Mouse (Mus musculus) liver (tissue): ENCODE measurements around the gene Man2a1.

Experiments
- DNase-seq: peaks from one replicate; pipeline ENCODE4 v3.0.0-alpha.2; 2020; ENCODE audit warnings: mixed read lengths

The Man2a1 gene

DNA sequence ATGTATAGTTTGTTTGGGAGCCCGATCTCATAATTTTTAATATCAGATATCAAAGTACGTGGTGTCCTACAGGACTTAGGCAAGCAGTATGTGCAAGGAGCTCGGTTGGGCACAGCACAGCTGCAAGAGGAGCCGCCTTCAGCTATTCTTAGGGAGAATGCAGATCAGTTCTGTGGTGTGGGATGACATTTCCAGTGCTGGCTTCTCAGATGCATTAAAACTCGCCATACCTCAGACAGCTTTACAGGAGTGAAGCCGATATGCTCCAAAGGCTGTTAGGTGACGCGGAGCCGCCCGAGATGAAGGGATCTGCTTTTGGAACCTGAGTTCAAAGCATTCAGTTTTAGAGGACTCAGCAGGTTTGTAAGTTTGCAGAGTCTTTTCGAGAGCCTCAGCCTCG is 30.0 kb downstream of the Man2a1 start:
- DNase-seq: no peak

DNA sequence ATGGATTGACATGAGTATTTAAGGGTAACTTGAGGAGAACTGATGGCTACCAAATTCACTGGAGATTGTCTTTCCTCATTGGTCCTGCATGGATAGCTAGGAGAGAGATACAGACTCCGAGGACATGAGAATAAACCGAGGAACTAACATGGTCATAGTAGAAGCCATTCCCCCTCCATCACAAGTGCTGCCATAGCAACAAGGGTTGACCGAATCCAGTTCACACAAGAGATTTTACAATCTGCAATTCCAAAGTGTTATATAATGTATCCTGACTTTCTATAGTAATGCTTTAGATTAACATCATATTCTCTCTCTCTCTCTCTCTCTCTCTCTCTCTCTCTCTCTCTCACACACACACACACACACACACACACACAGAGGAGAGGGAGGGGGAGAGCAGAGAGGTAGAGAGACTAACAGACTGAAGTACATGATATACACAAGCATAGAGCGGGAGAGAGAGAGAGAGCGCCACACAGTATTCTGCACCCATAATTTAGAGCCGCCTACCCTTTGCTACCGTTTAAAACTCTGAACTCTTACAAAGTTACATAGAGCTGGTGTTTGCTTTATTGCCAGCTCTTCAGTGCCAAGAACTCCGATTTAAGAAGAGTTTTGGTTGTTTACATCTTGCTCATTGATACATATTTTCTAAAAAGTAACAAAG is 37.5 kb downstream of the Man2a1 start:
- DNase-seq: no peak

DNA sequence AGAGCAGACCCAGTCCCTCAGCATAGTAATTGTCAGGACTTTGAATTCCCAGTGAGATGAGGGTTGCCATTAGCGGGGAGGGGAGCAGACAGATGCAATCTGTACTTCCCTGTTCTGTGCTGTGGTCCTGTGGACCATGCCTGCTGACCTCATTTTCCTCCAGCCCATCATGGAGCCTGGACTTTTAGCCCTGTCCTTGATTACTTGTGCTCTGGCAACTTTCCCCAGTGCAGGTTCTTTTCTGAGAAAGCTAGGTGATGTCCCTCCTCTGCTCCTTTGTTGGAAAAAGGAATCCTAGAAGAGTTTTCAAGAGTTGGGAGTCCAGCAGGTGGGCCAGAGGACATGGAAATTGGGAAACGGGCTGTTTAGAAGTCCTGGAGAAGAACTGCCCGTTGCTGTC is 40.8 kb downstream of the Man2a1 start:
- no peak for DNase-seq

DNA sequence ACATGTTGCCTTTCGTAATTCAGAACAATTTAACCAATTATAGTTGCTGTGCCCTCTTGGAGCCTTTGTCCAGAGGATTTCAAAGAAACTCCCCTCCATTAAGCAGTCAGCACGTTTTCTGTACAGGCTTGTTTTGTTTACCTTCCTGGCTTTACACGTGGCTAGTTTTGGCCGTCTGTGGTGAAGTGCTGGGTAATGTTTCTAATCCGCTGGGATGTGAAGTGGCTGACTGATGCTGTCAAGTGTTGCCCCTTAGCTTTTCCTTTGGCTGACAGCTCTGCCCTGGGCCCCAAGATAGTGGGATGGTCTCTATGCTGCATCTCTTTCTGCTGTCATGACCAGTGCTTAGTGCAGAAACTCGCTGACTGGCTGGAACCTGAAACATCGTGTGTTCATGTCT is 43.1 kb downstream of the Man2a1 start:
- DNase-seq: no peak

DNA sequence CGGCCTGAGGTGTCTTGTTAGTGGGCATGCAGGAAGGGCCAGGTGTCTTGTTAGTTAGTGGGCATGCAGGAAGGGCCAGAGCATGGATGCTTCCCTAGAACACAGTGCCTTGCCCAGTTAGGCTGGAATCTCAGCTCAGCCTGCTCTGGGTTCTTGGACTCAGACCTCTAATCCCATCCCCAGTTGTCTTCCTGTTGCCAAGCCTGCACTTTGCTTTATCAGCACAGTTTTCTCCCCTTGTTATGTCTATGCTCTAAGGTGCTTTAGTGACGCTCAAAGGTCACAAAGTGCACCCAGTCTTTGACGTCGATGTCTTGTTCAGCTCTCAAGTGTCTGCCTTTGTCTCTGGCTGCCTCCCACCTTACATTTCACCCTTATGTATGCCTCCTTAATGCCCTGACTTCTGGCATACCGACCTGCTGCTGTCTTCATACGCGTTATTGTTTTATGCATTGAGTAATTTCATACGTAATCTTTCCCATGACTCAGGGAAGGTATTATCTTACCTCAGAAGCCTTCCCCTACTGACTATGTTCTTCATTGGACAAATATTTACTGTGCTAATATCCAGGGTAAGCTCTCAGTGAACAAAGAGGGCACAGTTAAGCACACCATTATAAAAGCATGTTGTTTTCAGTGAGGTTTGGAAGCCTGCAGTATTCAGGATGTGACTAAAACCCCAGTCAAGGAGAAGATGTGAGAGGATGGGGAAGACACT is 44.5 kb downstream of the Man2a1 start:
- no peak for DNase-seq

DNA sequence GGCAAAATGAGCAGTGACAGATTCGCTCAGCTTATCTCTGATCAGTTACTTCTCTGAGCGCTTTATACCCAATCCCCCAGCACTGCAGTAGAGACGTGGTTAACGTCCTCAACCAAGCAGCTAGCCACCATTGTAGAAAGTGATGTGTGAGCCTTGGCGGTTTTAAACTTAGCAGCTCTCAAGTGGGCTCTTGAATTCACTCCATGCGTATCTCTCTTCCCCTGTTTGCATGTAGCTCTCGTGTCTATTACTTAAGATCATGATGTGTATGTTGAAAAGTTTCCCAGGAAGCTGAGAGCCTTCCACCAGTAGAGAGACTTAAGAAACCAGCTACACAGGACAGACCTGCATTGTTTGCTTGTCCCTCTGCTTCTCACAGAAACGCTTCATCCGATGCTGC is 46.9 kb downstream of the Man2a1 start:
- DNase-seq: no peak

DNA sequence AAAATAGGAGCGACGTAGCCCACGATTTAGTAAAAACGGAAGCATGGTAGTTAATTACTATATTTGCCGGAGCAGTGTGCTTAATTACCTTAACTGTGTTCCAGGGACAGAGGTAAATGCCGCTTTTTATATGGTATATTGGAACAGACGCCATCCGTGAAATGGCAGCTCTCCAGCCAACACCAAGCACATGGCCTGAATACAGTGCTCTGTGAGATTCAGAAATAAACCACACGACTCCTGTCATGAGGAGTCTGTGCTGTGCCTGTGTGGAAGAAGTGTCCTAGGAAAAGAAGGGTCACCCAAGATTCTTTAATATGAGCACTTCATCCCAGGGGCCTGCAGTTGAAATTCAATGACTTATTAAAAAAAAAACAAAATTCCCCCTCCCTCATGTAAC is 50.2 kb downstream of the Man2a1 start:
- DNase-seq: no peak

DNA sequence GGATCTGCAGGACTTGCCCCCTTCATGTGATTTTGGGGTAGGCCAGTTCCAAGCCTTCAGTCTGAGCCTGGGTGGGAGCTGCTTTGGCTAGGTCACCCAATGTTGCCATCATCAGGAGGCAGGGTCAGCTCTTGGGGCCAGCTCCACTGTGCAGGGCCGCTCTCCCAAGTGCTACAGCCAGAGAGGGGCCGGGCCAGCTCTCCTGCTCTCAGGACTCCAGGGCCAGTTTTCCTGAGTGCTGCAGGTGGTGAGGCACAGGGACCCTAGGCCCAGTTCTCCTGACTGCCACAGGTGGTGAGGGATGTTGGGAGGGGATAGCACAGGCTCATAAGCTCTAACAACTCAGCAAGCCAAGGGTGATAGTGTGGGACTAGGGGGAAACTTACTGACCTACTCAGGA is 53.1 kb downstream of the Man2a1 start:
- DNase-seq: no peak

DNA sequence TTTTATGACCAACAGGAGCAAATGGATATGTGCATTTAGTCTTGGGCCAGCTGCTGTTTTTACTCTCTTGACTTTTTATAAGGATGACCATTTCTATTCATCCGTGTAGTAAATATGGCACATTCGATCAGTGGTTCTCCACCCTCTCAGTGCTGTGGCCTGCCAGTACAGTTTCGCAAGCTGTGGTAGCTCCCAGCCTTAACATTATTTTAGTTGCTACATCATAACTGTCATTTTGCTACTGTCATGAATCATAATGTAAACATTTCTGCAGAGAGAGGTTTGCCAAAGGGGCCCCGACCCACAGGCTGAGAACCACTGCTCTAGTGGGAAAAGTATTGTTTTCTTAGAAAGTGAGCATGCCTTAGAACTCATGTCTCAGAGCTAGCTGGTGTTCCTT is 59.1 kb downstream of the Man2a1 start:
- no peak for DNase-seq

DNA sequence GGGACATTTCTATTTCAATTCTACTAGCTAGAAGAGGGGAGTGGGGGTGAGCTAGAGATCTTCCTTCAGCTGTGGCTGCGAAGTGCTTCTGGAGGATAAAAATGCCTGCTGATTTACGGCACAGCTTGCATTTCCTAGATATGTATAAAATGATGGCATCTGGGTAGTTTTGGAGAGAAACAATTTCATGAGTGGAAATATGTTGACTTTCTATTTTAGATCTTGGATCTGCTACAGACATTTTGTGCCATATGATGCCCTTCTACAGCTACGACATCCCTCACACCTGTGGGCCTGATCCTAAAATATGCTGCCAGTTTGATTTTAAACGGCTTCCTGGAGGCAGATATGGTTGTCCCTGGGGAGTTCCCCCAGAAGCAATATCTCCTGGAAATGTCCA is 66.0 kb downstream of the Man2a1 start:
- no peak for DNase-seq

DNA sequence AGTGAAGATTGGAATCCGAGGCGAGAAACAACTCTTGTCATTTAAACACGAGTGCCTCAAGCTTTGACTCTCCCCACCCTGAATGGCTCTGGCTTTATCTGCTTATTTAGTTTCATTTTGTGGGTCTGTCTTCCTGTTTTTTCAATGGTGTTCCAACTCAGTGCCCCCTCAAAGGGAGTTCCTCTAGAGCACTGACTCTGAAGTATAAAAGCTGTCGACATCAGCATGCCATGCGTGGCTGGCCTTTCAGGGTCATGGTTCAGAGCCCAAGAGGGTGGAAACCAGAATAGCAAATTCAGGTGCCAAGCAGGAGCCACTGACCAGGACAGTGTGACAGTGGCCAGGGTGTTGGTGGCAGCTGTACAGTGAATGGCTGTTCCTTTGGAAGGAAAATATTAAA is 68.0 kb downstream of the Man2a1 start:
- no peak for DNase-seq

DNA sequence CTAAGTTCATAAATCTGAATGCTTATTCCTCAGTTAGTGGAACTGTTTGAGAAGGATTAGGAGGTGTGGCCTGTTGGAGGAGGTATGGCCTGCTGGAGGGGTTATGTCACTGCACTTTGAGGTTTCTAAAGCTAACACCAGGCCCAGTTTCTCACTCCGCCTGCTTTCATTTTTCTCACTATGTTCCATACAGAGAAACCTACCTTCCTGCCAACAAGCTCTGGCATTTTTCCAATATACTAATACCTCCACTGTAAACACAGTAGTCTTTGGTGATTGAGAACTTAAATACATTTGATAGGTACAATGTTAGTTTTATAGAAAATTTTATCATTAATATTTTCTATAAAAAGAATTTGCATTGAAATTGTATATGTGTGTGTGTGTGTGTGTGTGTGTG is 73.9 kb downstream of the Man2a1 start:
- no peak for DNase-seq

DNA sequence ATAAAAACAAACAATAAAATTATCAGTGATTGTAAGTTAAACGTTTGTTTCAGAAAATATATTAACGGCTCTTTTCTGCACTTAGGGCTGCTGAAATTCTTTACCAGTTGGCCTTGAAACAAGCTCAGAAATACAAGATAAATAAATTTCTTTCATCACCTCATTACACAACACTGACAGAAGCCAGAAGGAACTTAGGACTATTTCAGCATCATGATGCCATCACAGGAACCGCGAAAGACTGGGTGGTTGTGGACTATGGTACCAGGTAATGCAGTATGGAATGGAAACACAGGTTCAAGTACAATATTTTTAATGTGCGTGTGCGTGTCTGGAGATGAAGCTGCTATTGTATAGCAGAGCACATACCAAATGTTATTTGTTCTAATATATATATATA is 74.4 kb downstream of the Man2a1 start:
- no peak for DNase-seq

DNA sequence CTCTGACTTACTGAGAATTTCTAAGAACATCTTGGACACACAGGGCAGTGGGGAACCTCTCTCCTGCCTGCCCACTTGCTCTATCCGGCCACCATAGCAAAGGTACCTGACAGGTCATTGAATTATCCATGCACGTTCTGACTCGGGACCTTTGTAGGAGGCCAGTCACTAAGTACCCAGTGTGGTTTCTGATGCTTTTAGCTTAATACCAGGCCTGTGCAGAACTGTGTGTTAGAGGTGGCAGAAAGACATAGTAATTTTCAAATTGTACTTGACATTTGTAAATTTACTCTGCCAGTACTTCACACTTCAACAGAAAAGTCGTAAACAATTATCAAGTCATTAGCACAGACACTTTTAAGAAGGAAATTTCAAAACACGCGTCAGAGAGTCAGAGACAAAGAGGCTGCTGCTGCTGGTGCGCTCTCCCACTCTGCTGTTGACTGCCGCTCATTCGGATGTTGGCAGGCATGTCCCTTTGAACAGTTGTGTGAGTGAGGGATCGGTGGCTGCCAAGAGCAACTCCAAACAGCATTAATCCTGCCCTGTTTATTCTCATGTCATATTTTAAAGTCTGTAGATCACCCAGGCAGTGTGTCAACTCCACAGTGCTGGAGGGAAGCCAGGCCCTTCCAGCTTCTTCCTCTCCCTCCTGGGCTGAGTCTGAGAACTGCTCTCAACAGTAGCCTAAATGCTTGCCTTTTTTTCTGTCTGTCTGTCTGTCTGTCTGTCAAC is 76.4 kb downstream of the Man2a1 start:
- no peak for DNase-seq

DNA sequence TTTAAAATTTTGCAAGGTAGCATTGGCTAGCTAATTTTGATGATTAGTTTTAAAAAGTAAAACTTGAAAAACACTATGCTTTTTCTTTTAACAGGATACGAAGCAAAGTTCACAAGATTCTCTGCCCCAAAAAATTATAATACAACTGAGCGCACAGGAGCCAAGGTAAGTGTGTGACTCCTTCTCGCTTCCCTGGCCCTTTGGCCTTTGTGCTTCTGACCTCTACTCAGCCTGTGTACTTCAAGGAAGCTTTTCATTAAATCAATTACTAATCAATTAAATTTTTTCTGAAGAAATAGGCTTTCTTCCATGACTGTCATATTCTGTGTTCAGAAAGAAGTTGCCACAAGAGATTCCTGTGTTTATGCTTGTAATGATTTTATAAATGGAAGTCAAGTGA is 80.9 kb downstream of the Man2a1 start:
- no peak for DNase-seq

DNA sequence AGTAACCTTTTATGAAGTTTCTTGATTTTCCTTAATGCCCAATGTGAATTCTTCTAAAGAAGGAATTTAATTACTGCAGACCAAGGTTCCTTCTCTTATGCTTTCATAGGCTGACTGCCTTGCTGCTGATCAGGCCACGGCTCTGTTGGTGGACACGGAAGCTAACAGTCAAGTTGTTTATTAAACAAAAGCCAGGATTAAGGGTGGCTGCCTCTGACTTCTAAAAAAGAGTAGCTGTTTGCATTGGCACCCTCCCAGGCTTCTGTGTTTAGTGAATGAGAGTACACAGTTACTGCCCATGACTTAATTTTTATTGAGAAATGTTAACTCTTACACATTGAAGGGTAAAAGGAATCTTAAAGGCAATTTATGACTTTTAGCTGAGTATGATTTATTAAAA is 81.4 kb downstream of the Man2a1 start:
- no peak for DNase-seq

DNA sequence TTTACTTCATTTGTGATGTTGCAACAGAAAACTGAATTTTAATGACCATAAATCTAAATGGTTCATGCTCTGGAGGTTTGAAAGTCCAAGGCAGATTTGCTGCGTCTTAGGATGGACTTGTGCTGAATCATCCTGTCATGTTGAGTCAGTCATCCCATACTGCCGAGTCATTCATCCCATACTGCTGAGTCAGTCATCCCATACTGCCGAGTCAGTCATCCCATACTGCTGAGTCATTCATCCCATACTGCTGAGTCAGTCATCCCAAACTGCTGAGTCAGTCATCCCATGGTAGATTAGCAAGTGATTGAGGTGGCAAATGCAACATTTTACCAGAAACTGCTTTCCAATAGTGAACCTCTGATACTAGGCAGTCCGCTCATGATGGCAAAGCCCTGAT is 83.6 kb downstream of the Man2a1 start:
- no peak for DNase-seq

DNA sequence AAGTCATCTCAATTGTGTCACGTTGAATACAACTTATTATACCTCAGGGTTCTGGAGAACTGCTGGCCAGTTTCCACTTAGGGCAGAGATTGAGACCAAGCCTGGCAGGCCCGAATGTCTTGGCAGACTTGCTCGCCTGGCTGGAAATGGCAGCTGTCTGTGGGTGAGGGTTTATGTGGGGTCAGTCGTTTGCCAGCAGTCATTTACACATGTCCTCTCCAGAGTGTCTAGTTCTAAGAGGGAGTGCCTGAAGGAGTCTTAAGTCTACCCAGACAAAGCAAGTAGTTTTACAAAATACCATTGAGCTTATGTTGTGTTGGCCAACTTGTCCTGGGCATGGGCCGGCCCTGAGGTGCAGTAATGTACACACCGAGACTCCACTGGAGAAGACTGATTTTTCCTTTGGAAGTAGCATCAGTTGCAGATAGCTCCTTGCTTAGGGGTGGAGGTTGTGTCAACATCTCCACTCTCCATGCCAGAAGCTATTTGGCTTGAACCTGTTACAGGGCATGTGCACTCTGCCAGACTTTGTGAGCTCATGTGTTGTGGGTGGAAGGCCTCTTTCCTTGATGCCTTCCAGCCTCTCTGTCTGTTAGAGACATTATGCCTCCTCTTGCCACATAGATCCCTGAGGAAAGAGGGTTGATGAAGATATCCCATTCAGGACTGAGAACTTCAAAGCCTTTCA is 84.8 kb downstream of the Man2a1 start:
- no peak for DNase-seq

DNA sequence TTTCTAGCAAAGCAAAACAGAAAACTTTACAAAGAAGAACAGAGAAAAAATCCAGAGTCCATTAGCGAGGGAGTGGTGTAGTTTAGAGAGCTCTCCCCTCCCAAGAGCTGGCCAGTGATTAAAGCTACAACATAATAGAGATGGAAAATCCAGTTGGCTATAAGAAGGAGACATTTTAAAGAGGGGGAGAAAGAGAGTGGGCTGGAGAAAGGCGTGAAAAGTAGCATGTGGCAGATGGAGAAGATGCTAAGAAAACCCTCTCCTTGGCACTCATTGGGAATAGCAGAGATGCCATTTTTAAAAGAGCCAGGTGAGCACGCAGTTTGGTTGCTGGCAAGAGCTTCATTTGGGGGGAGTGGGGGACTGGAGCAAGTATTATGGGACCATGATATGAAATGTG is 89.1 kb downstream of the Man2a1 start:
- DNase-seq: no peak

DNA sequence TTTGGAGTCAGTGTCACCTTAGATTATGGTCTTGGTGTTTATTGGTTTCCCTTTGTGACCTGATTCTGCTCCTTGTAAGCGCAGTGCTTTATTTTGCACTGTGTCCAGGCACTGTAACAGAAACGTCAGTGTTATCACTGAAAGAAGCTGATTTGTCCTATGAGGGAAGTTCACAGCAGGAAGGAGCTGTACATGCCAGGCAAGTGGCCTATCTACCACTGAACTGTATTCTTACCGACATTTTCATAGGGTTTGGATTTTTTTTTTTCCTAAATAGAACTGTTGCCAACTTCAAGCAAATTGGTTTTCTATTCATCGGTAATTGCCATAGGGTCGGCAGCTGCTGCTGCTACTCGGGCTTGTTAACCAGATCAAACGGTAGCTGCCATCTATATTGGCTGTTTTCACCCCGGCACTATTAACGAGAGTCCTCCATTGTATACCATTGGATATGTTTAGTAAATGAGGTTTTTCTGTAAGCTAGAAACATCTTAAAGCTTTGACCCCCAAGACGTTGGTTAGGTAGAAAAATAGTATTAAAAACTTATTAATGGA is 96.8 kb downstream of the Man2a1 start:
- no peak for DNase-seq

DNA sequence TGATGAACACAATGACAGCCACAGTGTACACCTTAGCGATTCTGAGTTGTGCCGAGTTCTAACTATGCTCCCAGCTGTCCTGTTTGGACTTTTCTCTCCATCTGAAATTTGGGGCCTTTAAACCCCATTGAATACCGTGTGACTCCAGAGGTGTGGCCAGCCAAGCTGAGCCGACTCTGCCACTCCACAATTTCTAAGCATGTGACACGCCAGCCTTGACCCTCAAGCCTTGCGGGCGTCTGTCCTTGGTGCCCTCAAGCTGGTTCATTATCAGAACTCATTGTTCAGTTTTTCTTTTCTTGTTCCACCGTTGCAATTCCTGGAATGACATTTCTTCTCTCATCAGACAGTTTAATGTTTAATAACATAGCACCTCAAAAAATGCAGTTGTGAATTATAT is 98.0 kb downstream of the Man2a1 start:
- DNase-seq: no peak

DNA sequence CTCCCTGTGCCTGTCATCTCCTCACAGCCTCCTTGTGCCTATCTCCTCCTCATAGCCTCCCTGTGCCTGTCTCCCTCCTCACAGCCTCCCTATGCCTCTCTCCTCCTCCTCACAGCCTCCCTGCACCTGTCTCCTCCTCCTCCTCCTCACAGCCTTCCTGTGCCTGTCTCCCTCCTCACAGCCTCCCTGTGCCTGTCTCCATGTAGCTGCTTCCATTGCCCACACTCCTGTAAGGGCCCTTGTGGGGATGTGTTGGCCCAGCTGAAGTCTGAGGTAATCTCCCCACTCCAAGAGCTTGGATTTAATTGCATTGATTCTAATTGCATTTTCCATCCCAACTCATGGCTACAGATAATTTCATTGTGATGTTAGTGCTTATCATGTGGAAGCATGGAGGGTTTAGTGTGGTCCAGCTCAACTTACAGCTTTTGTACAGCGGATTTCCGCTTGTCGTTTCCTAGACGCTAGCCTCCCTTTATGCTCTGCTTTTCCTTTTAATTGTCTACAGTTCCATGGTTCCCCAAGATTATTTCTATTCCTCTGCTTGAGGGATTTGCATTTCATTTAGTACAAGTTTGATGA is 103.2 kb downstream of the Man2a1 start:
- no peak for DNase-seq

DNA sequence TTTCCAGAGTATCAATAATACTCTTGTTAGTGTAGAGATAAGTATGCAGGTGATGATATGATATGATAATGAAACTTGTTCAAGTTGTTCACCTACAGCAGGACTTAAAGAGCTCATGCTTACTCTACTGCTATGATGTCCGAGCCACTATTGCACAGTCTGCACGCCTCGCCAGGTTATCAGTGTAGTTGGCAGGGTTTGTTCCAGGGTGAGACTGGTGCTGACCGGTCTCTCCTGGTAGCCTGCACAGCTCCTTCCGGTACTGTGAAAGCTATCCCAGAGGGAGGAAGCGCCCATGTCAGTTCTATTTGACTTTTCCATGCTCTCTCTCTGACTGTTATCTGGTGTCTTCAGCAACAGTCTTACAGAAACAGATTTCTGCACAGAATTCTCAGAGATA is 107.0 kb downstream of the Man2a1 start:
- DNase-seq: no peak
